Mouse (Mus musculus): ENCODE measurements around the gene Socs7.

Socs7 gene

DNA sequence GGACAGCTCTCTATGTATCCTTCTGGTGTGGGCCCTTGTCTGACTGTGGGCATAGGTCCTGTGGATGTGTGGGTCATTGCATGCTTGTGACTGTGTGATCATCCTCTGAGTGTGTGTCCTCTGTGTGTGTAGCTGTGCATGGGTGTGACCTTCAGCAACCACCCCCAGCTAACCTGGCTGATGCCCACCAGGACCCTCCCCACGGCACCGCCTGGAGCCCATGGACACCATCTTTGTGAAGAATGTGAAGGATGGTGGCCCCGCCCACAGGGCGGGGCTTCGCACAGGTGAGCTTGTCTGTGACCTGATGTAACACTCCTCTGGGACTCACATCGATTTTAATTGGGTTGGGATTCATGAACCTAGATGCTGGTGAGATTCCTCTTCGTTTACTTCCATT is 85.6 kb downstream of the Socs7 start:
- no peak for DNase-seq

Measured in right cerebral cortex, adult 18-20 months (tissue).